Mouse (Mus musculus) liver, adult 10 weeks (tissue): ENCODE data around the gene Sgta. TPM values are rescaled to one million over a fixed set of nuclear protein-coding genes. Genes with fewer than 3 reads are reported as not detected.

Experiments used
- polyA plus RNA-seq: library from polyadenylated mRNA; stranded (reverse); fragments of 350-450 nt; fragmentation: Illumina TruSeq; extraction: RNeasy Lipid Tissue Mini Kit (QIAGEN cat#74804); gene quantifications from one replicate; pipeline ENCODE4 v1.2.3, GENCODE M21; 2014; ENCODE audit warnings: low read depth, low replicate concordance

Sgta gene
- 2.6 TPM for polyA plus RNA-seq

DNA sequence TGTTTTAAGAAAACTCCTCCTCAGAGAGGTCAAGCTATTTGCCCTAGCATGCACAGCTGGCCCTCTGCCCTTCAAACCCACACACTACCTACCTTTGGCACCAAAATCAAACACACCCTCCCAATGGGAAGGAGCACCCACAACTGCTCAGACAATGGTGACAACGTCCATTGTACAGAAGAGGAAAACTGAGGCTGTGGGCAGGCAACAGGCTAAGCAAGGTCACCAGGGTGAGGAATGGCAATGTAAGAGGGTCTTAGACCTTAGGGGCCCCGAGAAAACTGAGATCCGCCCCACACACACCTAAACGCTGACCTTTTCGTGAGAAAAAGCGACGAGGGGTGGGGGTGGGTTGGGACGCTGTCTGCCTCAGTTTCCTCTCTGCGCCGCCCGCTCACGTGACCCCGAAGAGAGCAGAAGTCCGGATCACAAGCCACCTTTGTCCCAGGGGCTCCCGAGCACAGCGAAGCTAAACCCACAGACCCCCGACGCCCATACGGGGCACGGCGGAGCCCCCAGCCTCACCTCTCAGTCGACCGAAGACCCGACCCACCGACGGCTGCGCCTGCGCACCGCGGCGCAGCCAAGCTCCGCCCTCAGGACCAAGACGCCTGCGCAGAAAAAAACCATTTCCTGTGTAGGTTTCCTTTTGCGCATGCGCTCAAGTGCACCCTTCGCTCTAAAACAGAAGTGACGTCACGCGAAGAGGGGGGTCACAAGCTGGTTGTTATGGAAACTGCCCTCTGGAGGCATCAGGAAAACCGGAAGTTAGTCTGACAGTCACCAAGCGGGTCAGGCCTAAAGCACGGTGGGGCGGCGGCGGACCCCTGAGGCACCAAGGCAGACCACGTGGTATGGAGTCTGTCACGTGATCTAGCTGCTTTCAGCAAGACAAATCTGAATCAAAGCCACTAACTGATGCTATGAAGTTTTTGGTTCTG lies at the start of gene Sgta:
Sgta (minus strand) TSS at position 579 of the 941 bp plus-strand sequence.

DNA sequence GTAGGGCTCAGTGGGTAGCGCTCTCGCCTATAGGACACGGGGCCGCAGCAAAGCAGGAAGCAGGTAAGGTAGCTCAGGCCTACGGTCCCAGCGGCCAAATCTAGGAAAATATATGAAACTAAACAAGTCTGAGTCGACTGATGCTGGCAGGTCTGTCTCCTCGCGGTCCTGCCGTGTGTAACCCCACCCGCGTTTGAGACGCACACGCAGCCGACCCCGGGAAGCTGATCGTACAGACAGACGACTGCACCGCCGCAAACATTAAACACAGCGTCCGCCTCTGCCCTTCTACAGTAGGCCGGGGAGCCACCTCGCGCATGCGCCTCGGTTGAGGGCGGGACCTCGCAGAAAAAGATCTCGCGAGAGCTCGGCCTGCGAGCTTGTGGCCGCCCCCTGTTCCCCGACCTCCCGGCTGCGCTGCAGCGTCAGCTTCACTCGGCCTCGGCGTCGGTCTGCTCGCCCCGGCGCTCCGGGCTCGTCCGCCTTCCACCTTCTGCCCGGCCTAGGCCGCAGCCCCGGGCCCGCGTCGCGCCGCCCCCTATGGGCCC lies 45.7 kb upstream of the Sgta start, which contains the start of gene Map2k2:
Map2k2 (plus strand) TSS at position 351 of the 548 bp plus-strand sequence.

DNA sequence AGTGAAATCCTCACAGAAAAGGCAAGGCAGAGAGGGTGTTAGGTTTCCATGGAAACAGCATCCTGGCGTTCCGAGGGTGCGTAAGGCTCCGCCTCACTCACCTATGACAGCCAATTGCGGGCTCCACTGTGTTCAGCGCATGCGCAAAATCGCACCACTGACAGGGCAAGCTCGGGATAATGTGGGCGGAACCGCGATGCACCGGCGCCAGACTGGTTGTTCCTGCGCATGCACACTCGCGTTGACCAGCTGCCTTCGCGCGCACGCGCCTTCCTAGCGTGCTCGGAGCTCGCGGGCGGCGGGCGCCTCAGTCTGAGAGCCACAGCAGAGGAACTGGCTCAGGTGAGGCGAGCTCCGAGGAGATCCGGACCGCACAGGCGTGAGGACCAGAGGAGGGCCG lies 9.9 kb upstream of the Sgta start, which contains the start of gene Thop1:
Thop1 (plus strand) TSS at position 200 of the 400 bp plus-strand sequence.

DNA sequence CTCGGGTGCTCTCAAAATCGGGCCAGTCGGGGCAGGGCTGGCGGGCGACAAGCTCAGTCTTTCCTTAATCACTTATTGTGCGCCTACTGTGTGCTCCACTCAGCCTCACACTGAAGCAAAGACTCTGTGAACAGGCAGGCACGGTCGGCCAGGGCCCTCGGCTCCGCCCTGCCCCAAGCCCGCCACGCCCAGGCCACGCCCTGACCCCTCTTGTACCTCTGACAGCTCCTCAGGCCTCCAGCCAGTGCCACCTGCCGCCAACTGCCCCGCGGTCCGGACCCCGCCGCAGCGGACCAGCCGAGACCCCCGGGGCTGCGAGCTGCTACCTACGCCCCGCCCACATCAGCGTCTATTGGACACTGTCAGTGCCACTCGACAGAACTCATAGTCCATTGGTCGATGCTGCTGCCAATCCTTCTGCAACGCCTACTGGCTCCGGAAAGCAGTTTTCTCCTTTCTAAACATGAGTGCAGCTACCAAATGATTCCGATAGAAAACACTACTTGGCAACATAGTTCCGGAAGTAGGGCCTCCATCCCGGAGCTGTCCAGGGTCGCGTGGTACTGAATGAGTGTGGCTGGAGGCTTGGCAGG lies 22.9 kb downstream of the Sgta start, which contains the start of gene Slc39a3:
Slc39a3 (minus strand) TSS at position 439 of the 593 bp plus-strand sequence.

DNA sequence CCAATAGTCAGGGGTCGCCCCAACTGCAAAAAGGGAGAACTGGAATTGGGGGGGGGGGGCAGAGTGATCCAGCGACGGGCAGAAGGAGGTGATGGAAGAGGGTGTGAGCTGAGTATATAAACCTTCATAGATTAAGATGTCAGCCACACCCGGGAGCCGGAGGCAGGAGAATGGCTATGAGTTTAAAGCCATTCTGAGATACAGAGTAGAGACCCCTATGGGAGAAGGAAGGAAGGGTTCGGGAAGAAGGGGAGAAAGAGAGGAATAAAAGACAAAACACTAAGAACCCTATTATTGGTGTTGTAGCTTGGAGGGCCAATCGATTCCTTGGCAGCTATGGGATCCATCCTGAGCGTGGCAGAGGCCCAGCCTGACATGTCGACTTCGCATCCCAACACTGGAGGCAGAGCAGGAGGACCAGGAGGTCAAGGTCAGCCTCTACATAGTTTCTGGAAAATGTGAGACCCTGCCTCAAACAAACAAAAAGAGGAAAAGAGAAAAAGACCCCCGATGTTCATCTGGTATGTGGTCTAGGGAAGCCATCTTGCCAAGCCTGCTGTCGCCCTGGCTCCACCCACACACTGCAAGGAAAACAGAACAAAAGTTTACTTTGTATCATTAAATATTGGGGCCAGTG lies 34.2 kb downstream of the Sgta start, which contains the start of gene Diras1:
Diras1 (minus strand) TSS at position 24 of the 637 bp plus-strand sequence.

DNA sequence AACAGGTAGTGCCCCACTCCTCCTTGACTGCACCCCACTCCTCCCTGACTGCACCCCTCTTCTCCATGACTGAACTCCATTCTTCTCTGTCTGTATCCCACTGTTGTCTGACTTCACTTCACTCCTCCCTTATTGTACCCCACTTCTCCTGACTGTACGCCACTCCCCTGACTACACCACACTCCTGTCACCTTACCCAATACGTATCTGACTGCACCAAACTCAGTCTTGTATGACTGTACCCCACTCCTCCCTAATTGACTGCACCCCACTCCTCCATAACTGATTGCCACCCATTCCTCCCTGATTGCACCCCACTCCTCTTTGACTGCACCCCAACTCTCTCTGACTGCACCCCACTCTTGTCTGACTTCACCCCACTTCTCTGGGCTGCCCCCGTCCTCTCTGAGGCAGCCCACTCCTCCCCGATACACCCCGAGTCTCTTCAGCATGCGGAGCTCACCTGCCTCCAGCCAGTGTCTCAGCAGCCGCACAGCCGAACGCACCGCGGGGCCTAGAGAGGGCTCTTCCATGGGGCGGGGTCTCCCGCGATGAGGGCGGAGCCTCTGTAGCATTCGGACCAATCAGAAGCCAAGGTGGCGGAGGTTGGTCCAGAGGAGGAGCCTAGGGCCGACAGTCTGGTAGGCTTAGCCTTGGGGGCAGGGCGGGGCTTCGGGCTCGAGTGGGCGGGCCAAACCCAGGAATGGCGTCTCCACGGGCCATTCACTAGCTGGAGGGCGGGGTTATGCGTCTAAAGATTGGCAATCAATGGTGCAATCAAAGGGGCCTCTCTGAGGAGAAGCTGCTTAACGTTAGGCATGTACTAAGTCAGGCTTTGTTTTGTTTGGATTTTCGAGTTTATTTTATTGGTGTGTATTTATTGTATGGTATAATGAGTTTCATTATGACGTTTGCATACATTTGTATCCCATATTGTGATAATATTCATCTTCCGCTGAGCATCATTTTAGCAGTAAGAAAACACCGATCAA lies 45.3 kb downstream of the Sgta start, which contains the start of gene Gng7:
Gng7 (minus strand) TSS at position 553 of the 992 bp plus-strand sequence.

Other genes with a start within 250 kb of the Sgta start
- gene Jsrp1, start 246.7 kb downstream of the Sgta start, polyA plus RNA-seq: not detected
- gene Oaz1, start 233.5 kb downstream of the Sgta start, polyA plus RNA-seq: 152 TPM
- not detected for gene Lingo3, start 216.1 kb downstream of the Sgta start, polyA plus RNA-seq
- gene Lsm7, start 205.0 kb downstream of the Sgta start, polyA plus RNA-seq: 5.6 TPM
- gene Sppl2b, start 204.9 kb downstream of the Sgta start, polyA plus RNA-seq: 0.58 TPM
- not detected for gene Tmprss9, start 188.3 kb downstream of the Sgta start, polyA plus RNA-seq
- 0.45 TPM for gene Timm13, start 159.2 kb downstream of the Sgta start, polyA plus RNA-seq
- 0.19 TPM for gene Lmnb2, start 141.9 kb downstream of the Sgta start, polyA plus RNA-seq
- 2.0 TPM for gene Gadd45b, start 130.1 kb downstream of the Sgta start, polyA plus RNA-seq
- gene Gng7, start 45.2 kb downstream of the Sgta start, polyA plus RNA-seq: 0.21 TPM
- gene Diras1, start 34.5 kb downstream of the Sgta start, polyA plus RNA-seq: not detected
- 0.29 TPM for gene Slc39a3, start 22.8 kb downstream of the Sgta start, polyA plus RNA-seq
- gene Thop1, start 9.9 kb upstream of the Sgta start, polyA plus RNA-seq: 0.37 TPM
- 52.3 TPM for gene Creb3l3, start 38.7 kb upstream of the Sgta start, polyA plus RNA-seq
- gene Map2k2, start 45.7 kb upstream of the Sgta start, polyA plus RNA-seq: 3.6 TPM
- gene Zbtb7a, start 75.0 kb upstream of the Sgta start, polyA plus RNA-seq: 6.0 TPM
- 0.61 TPM for gene Pias4, start 107.7 kb upstream of the Sgta start, polyA plus RNA-seq
- 34.4 TPM for gene Eef2, start 116.5 kb upstream of the Sgta start, polyA plus RNA-seq
- gene Dapk3, start 122.8 kb upstream of the Sgta start, polyA plus RNA-seq: not detected
- gene 4930442H23Rik, start 123.7 kb upstream of the Sgta start, polyA plus RNA-seq: not detected
- not detected for gene Nmrk2, start 141.9 kb upstream of the Sgta start, polyA plus RNA-seq
- not detected for gene Atcay, start 170.7 kb upstream of the Sgta start, polyA plus RNA-seq
- gene Zfr2, start 173.0 kb upstream of the Sgta start, polyA plus RNA-seq: not detected
- gene Matk, start 192.8 kb upstream of the Sgta start, polyA plus RNA-seq: not detected
- gene Mrpl54, start 206.8 kb upstream of the Sgta start, polyA plus RNA-seq: 4.6 TPM
- gene Apba3, start 206.8 kb upstream of the Sgta start, polyA plus RNA-seq: 1.1 TPM
- gene Tjp3, start 231.4 kb upstream of the Sgta start, polyA plus RNA-seq: 1.4 TPM
- gene Pip5k1c, start 232.8 kb upstream of the Sgta start, polyA plus RNA-seq: 1.0 TPM